ENCODE assay signal across 12 mouse cellular contexts in the genomic region with DNA sequence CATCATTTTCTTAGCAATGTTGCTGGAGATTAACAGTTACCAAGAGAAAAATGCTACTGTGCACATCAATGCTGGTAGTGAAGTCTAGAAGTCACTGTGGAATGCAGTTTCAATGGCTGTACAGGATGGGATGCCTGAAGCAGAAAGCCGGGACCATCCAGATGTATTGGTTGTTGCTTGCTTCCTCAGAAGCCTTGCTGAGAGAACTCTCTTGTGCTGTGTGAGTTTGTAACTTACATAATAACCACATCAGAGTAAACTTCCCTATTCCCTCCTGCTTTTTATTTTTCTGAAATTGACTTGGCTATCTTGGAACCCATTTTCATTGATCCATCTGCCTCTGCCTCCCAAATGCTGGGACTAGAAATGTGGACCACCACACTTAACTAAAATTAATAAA.
"Had no signal": no experiment of that assay in that cellular context is flagged by ENCODE, and none has a peak within 500 bp of the region (broad histone marks: within the 10 kb centered on the region; RNA-seq: fewer than 3 reads in every experiment).

No protein-coding gene starts in this region.

- H3K9me3 ChIP-seq: limb, embryonic 13.5 days; midbrain, embryonic 10.5 days; neural tube, embryonic 15.5 days had no signal

- DNase-seq: kidney, adult 11 months; kidney, adult 9 months; kidney, postnatal 14 days; lung, adult 18-20 months; midbrain, embryonic 14.5 days; right cerebral cortex, adult 18-20 months; right cerebral cortex, postnatal 25 days; thymus, postnatal 4 days had no signal

- H3K27ac ChIP-seq: limb, embryonic 13.5 days; midbrain, embryonic 10.5 days; neural tube, embryonic 15.5 days had no signal

- H3K9ac ChIP-seq: limb, embryonic 13.5 days; neural tube, embryonic 15.5 days had no signal

- H3K4me2 ChIP-seq: limb, embryonic 13.5 days; neural tube, embryonic 15.5 days had no signal

- H3K36me3 ChIP-seq: limb, embryonic 13.5 days; midbrain, embryonic 10.5 days; neural tube, embryonic 15.5 days had no signal

- H3K4me3 ChIP-seq: limb, embryonic 13.5 days; midbrain, embryonic 10.5 days; myocyte; neural tube, embryonic 15.5 days had no signal

- H3K4me1 ChIP-seq: midbrain, embryonic 10.5 days; neural tube, embryonic 15.5 days had no signal

- H3K27me3 ChIP-seq: limb, embryonic 13.5 days; neural tube, embryonic 15.5 days had no signal
